Mouse (Mus musculus) megakaryocyte, embryonic 14.5 days (primary cell): Measurements from ENCODE around the gene Bcl2l1. TPM values are rescaled to one million over a fixed set of nuclear protein-coding genes. Genes with fewer than 3 reads are reported as not detected.

Experiments
- H3K27me3 ChIP-seq: replicated peaks from 2 replicates; pipeline ENCODE3; 2012; ENCODE audit warnings: inconsistent platforms
- H3K36me3 ChIP-seq: replicated peaks from 2 replicates; pipeline ENCODE3; 2012; ENCODE audit warnings: low read length, inconsistent platforms, mixed read lengths
- H3K4me1 ChIP-seq: 2 replicates; pipeline ENCODE4 v1.6.1; 2012; ENCODE audit warnings: inconsistent platforms
- H3K4me3 ChIP-seq: replicated peaks from 2 replicates; pipeline ENCODE3; 2012; ENCODE audit warnings: moderate library complexity, mild to moderate bottlenecking, inconsistent platforms
- H3K9me3 ChIP-seq: 2 replicates; pipeline ENCODE4 v1.6.1; 2012; ENCODE audit warnings: inconsistent platforms
- FLI1 ChIP-seq: IDR thresholded peaks from 2 replicates; pipeline ENCODE4 v1.6.1; 2012; ENCODE audit warnings: low read length, inconsistent platforms, mixed read lengths
- GATA1 ChIP-seq: IDR thresholded peaks from 3 replicates; pipeline ENCODE4 v1.6.1; 2012; ENCODE audit warnings: mixed read lengths, low read length, inconsistent platforms, borderline replicate concordance
- polyA plus RNA-seq: library from polyadenylated mRNA; stranded (reverse); fragments of >175 nt; gene quantifications from 2 replicates; pipeline ENCODE4 v1.2.3, GENCODE M21; 2012; ENCODE audit warnings: low replicate concordance; ENCODE audit not compliant: insufficient read depth

Gene Bcl2l1
- polyA plus RNA-seq, 1 experiment, result 498 TPM

GRCm38 (mm10) chr2:152806037-152806436 is 25.5 kb downstream of the Bcl2l1 start:
- H3K27me3 ChIP-seq, result no peaks in the 10 kb centered on the region
- peaks cover 90% of the 10 kb centered on the region for H3K36me3 ChIP-seq
- peaks cover 100% of the 10 kb centered on the region for H3K4me1 ChIP-seq
- TF ChIP-seq FLI1 (no peak), GATA1 (no peak)
- H3K4me3 ChIP-seq, result peak overlapping the region; percentile 69
- H3K9me3 ChIP-seq, result no peaks in the 10 kb centered on the region

- TF ChIP-seq GATA1 (no peak), FLI1 (no peak)
- Histone ChIP-seq H3K9me3 (no peaks in the 10 kb centered on the region), H3K4me3 (peak overlapping the region; percentile 76), H3K36me3 (peaks cover 84% of the 10 kb centered on the region), H3K4me1 (peaks cover 100% of the 10 kb centered on the region), H3K27me3 (no peaks in the 10 kb centered on the region)
These were observed 26.4 kb downstream of the Bcl2l1 start for GRCm38 (mm10) chr2:152805111-152805490.

- H3K36me3 ChIP-seq, result peaks cover 84% of the 10 kb centered on the region
- peak overlapping the region; percentile 75 for H3K4me3 ChIP-seq
- TF ChIP-seq GATA1 (no peak), FLI1 (no peak)
These were observed 27.0 kb downstream of the Bcl2l1 start for GRCm38 (mm10) chr2:152804408-152805110.

GRCm38 (mm10) chr2:152803081-152803480 is 28.4 kb downstream of the Bcl2l1 start:
- Histone ChIP-seq H3K36me3 (peaks cover 84% of the 10 kb centered on the region), H3K27me3 (no peaks in the 10 kb centered on the region), H3K4me3 (peak overlapping the region; percentile 79), H3K4me1 (peaks cover 100% of the 10 kb centered on the region), H3K9me3 (no peaks in the 10 kb centered on the region)
- no peak for TF ChIP-seq GATA1
- no peak for TF ChIP-seq FLI1

More at GRCm38 (mm10) chr2:152804408-152805110, 27.0 kb downstream of the Bcl2l1 start:
- peaks cover 100% of the 10 kb centered on the region for H3K4me1 ChIP-seq
- no peaks in the 10 kb centered on the region for H3K9me3 ChIP-seq
- H3K27me3 ChIP-seq, result no peaks in the 10 kb centered on the region

- no peaks in the 10 kb centered on the region for H3K27me3 ChIP-seq
- H3K9me3 ChIP-seq, result no peaks in the 10 kb centered on the region
- TF ChIP-seq GATA1 (no peak), FLI1 (no peak)
- no peak overlapping the region for H3K4me3 ChIP-seq
- peaks cover 84% of the 10 kb centered on the region for H3K36me3 ChIP-seq
- peaks cover 100% of the 10 kb centered on the region for H3K4me1 ChIP-seq
These were observed 29.2 kb downstream of the Bcl2l1 start for GRCm38 (mm10) chr2:152802303-152802702.

- H3K36me3 ChIP-seq, result peaks cover 84% of the 10 kb centered on the region
- TF ChIP-seq FLI1 (no peak), GATA1 (no peak)
- H3K27me3 ChIP-seq, result no peaks in the 10 kb centered on the region
- H3K4me1 ChIP-seq, result peaks cover 100% of the 10 kb centered on the region
- no peak overlapping the region for H3K4me3 ChIP-seq
- H3K9me3 ChIP-seq, result no peaks in the 10 kb centered on the region
These were observed 30.8 kb downstream of the Bcl2l1 start for GRCm38 (mm10) chr2:152800762-152801113.

GRCm38 (mm10) chr2:152799954-152800761 is 31.4 kb downstream of the Bcl2l1 start:
- Histone ChIP-seq H3K27me3 (no peaks in the 10 kb centered on the region), H3K36me3 (peaks cover 84% of the 10 kb centered on the region), H3K9me3 (no peaks in the 10 kb centered on the region), H3K4me1 (peaks cover 100% of the 10 kb centered on the region), H3K4me3 (no peak overlapping the region)
- TF ChIP-seq GATA1, result no peak
- TF ChIP-seq FLI1, result no peak

GRCm38 (mm10) chr2:152797589-152797988 is 33.9 kb downstream of the Bcl2l1 start:
- Histone ChIP-seq H3K36me3 (peaks cover 84% of the 10 kb centered on the region), H3K4me1 (peaks cover 100% of the 10 kb centered on the region), H3K4me3 (peak overlapping the region; percentile 51), H3K9me3 (no peaks in the 10 kb centered on the region), H3K27me3 (no peaks in the 10 kb centered on the region)
- no peak for TF ChIP-seq GATA1
- TF ChIP-seq FLI1, result no peak

GRCm38 (mm10) chr2:152794281-152794827 is 37.2 kb downstream of the Bcl2l1 start:
- H3K36me3 ChIP-seq, result peaks cover 91% of the 10 kb centered on the region
- no peaks in the 10 kb centered on the region for H3K27me3 ChIP-seq
- peaks cover 100% of the 10 kb centered on the region for H3K4me1 ChIP-seq
- H3K4me3 ChIP-seq, result peak overlapping the region; percentile 62
- TF ChIP-seq GATA1 (no peak), FLI1 (no peak)
- H3K9me3 ChIP-seq, result no peaks in the 10 kb centered on the region

- Histone ChIP-seq H3K4me1 (peaks cover 100% of the 10 kb centered on the region), H3K27me3 (no peaks in the 10 kb centered on the region)
These were observed 38.1 kb downstream of the Bcl2l1 start for GRCm38 (mm10) chr2:152793381-152793780.

More at GRCm38 (mm10) chr2:152793381-152793780, 38.1 kb downstream of the Bcl2l1 start:
- peak overlapping the region; percentile 60 for H3K4me3 ChIP-seq
- no peak for TF ChIP-seq FLI1
- TF ChIP-seq GATA1, result no peak
- no peaks in the 10 kb centered on the region for H3K9me3 ChIP-seq
- peaks cover 85% of the 10 kb centered on the region for H3K36me3 ChIP-seq
